Mouse (Mus musculus): ENCODE measurements at regions not wholly inside any gene's neighbourhood (a gene's known extent, or its start where the extent isn't known, plus 50 kb on each side); places are given as distances from the start of the nearest gene placed in this dataset.

- no peak for TF ChIP-seq TAL1 (IDR thresholded peaks at IDR 0.05; ENCODE audit: low read length)
- no peak for TF ChIP-seq GATA1 (IDR thresholded peaks at IDR 0.05; ENCODE audit: low read length)
Measured at GRCm38 (mm10) chr17:13581214-13581920, 179.0 kb upstream of the Afdn start.

All from erythroblast, embryonic 14.5 days (primary cell).